Mouse (Mus musculus): ENCODE results near the gene Hadha. TPM values are rescaled to one million over a fixed set of nuclear protein-coding genes. Genes with fewer than 3 reads are reported as not detected.

Hadha gene
- 94.6 TPM for total RNA-seq (2023)

GRCm38 (mm10) chr5:30154474-30155394, at the start of gene Hadha, which contains the start of gene Hadhb:
Gene Hadha, minus strand, starts transcription at chr5:30155162.
Gene Hadhb, plus strand, starts transcription at chr5:30155248.

GRCm38 (mm10) chr5:30105668-30106300, 49.2 kb downstream of the Hadha start, which contains the start of gene 3110082J24Rik:
Gene 3110082J24Rik, minus strand, starts transcription at chr5:30106086.

GRCm38 (mm10) chr5:30104841-30105667, 49.9 kb downstream of the Hadha start, which contains the start of gene Garem2:
Gene Garem2, plus strand, starts transcription at chr5:30105161.

GRCm38 (mm10) chr5:30072825-30073821, 81.8 kb downstream of the Hadha start, which contains the start of gene Tyms:
Gene Tyms, minus strand, starts transcription at chr5:30073617.

Other genes starting within 250 kb of the Hadha start
- 0.38 TPM for gene Il6, start 142.0 kb downstream of the Hadha start, total RNA-seq (2023)
- gene Tyms, start 81.5 kb downstream of the Hadha start, total RNA-seq (2023) = 6.9 TPM
- gene Garem2, start 50.0 kb downstream of the Hadha start, total RNA-seq (2023) = not detected
- not detected for gene 3110082J24Rik, start 49.1 kb downstream of the Hadha start, total RNA-seq (2023)
- 133 TPM for gene Hadhb, start 86 bp upstream of the Hadha start, total RNA-seq (2023)
- gene Adgrf3, start 50.6 kb upstream of the Hadha start, total RNA-seq (2023) = not detected
- gene Selenoi, start 77.4 kb upstream of the Hadha start, total RNA-seq (2023) = 19.1 TPM
- gene Drc1, start 126.2 kb upstream of the Hadha start, total RNA-seq (2023) = 10.7 TPM